Mouse (Mus musculus): ENCODE measurements at regions not wholly inside any gene's neighbourhood (a gene's known extent, or its start where the extent isn't known, plus 50 kb on each side); places are given as distances from the start of the nearest gene placed in this dataset.

Small RNA genes in the stretch of these regions (microRNA-seq; reads per million reads assigned to microRNA genes)
- 0 reads per million in 2 experiments for gene Gm25693
